Mouse (Mus musculus) liver, embryonic 14.5 days (tissue): ENCODE data around the gene Rasgrp3.

Experiments
- CTCF ChIP-seq: IDR thresholded peaks from 2 replicates; pipeline ENCODE4 v1.5.1; 2016; ENCODE audit warnings: antibody characterized with exemption, low read depth, control low read depth
- EP300 ChIP-seq: IDR thresholded peaks from 2 replicates; pipeline ENCODE4 v1.6.1; 2016; ENCODE audit warnings: antibody characterized with exemption, low read depth

- TF ChIP-seq CTCF: no peak
- TF ChIP-seq EP300: no peak
Measured at GRCm38 (mm10) chr17:75498241-75498651, 62.5 kb downstream of the Rasgrp3 start.
